Mouse (Mus musculus) limb, embryonic 15.5 days (tissue): ENCODE results near the gene Clps. TPM values are rescaled to one million over a fixed set of nuclear protein-coding genes. Genes with fewer than 3 reads are reported as not detected.

Experiments used
- ATAC-seq: fragments of 200-750 bp; cut with Nextera tagmentation; 2 replicates; pipeline ENCODE4 v1.8.0; 2017; ENCODE audit warnings: low read depth, moderate TSS enrichment; ENCODE audit not compliant: insufficient number of reproducible peaks, low FRiP score, low TSS enrichment
- H3K27ac ChIP-seq: fragments of 300-500 bp; sonication (generic); 2 replicates; pipeline ENCODE4 v1.5.1; 2015; ENCODE audit warnings: moderate library complexity, mild to moderate bottlenecking, inconsistent platforms
- H3K27me3 ChIP-seq: fragments of 300-500 bp; sonication (generic); 2 replicates; pipeline ENCODE4 v1.6.1; 2015; ENCODE audit warnings: inconsistent platforms
- H3K36me3 ChIP-seq: fragments of 300-500 bp; sonication (generic); 2 replicates; pipeline ENCODE4 v1.6.1; 2015; ENCODE audit warnings: inconsistent platforms
- H3K4me1 ChIP-seq: fragments of 300-500 bp; sonication (generic); 2 replicates; pipeline ENCODE4 v1.6.1; 2015; ENCODE audit warnings: inconsistent platforms
- H3K4me2 ChIP-seq: fragments of 300-500 bp; sonication (generic); 2 replicates; pipeline ENCODE4 v1.6.1; 2015; ENCODE audit warnings: mild to moderate bottlenecking, inconsistent platforms
- H3K4me3 ChIP-seq: fragments of 300-500 bp; sonication (generic); 2 replicates; pipeline ENCODE4 v1.5.1; 2015; ENCODE audit warnings: mild to moderate bottlenecking, inconsistent platforms
- H3K9ac ChIP-seq: fragments of 300-500 bp; sonication (generic); 2 replicates; pipeline ENCODE4 v1.6.1; 2015; ENCODE audit warnings: inconsistent platforms
- H3K9me3 ChIP-seq: fragments of 300-500 bp; sonication (generic); 2 replicates; pipeline ENCODE4 v1.6.1; 2016; ENCODE audit warnings: inconsistent platforms
- WGBS: fragments of 180-500 bp; shearing (Covaris S2); methylation state at CpG from one replicate; pipeline ENCODE4 v1.1.7; 2015; 5-methylcytosine and 5-hydroxymethylcytosine counted together
- polyA plus RNA-seq: library from polyadenylated mRNA; unstranded; fragments of >200 nt; fragmentation: Nextera tagmentation; extraction: Ambion mirVana; gene quantifications from 2 replicates; pipeline ENCODE4 v1.2.1, GENCODE M21; 2015

Gene Clps
- polyA plus RNA-seq, 1 experiment from 2014 or later: 0.47 TPM

DNA sequence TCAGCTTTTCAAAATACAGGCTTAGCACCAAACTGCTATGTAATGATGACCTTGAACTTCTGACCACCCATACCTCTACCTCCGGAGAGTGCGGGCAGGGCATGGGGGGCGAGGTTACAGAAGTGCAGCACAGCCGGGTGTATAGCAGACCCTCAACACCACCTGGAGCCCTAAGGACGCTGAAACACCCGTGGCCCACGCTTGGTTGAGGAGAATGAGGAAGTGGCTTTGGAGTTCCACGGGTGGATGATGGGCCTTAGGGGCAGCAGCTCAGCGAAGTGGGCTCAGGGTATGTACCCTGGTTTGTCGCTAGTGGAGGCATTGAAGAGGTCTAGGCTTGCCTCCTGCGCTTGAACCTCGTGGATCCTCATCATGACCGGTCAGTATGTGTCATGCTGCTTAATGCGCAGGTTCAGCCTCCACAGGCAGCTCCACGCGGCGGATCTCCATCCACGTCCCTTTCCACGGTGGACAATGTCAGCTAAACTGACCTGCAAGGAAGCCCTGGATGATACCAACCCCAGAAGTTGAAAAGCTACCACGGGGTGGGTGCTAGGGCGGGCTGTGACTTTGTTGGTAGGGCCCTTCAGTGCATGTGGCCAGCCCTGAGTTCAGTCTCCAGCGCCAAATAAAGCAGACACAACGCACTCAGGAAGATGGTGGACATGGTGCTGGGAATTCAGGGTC, 36.4 kb downstream of the Clps start:
- ATAC-seq: no peak
- Histone ChIP-seq H3K27ac (peak overlapping the region; percentile 52), H3K9me3 (no peaks in the 10 kb centered on the region), H3K27me3 (no peaks in the 10 kb centered on the region), H3K4me3 (peak overlapping the region; percentile 69), H3K36me3 (no peaks in the 10 kb centered on the region), H3K4me1 (peaks cover 30% of the 10 kb centered on the region), H3K9ac (no peak overlapping the region), H3K4me2 (peak overlapping the region; percentile 93)
- WGBS: 86% methylated on average over 23 of the region's 23 CpGs

DNA sequence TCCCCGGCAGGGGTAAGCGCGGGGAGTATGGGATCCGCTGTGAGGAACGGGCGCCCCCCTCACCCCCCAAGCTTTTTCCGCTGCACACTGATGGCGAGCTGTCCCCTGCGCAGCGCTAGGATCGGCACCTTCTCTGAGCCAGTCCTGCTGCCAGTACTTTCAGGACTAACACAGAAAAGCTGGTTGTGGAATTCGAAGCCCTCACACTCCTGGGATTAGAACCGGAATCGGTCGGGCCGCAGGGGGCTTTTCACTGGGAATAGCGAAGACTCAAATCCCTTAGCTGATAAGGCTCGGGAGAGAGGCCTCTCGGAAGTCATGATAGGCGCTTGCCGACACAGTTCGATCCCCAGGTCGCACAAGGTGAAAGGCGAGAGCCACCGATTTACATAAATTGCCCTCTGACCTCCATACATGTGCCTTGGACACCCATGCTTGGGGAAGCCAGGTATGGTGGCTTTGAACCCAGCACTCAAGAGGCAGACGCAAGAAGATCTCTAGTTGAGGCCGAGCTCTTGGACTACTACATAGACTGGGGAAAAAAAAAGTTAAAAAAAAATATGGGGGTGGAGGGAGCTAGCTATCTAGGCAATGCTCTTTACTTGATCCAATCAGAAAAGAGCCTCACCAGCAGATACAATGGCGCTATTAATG, 37.1 kb downstream of the Clps start:
- Histone ChIP-seq H3K4me2 (peak overlapping the region; percentile 93), H3K9ac (peak overlapping the region; percentile 64), H3K4me1 (peaks cover 37% of the 10 kb centered on the region), H3K36me3 (no peaks in the 10 kb centered on the region), H3K27ac (peak overlapping the region; percentile 95), H3K9me3 (no peaks in the 10 kb centered on the region), H3K27me3 (no peaks in the 10 kb centered on the region), H3K4me3 (peak overlapping the region; percentile 69)
- 8% methylated on average over 27 of the region's 28 CpGs for WGBS
- ATAC-seq: no peak; the same call in 1 of the 2 replicates

DNA sequence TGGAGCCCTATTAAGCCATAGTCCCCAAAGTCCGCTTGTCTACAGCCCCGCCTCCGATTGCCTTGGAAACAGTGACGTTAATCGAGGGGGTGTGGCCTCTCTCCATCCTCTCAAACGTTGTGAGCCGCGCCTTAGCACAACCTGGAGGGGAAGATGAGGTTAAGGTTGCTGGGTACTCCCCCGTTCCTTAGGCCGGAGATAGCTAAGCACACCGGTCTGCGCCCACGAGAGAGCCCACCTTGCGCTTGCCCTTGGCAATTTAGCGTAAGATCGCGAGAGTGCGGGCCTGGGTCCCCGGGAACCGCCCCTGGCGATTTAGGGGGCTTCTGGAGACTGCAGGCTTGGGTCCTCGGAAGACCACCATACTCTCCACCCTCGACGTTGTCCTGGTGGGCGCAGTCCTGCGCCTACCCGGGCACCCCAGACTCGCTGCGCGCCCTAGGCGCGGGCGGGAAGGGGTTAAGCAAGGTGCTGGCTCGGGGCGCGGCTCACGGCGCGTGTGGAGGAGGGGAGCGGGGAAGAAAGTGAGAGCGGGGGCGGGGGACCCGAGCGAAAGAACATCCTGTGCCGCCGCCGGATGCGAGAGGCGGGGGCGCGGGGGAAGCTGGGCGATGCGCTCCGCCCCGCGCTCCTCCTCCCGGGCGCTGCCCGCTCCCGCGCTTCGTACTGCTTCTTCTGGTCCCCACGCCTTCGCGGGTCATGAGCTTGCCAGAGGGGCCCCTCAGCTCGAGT, 37.8 kb downstream of the Clps start:
- ATAC-seq: peak; percentile 77
- Histone ChIP-seq H3K27me3 (no peaks in the 10 kb centered on the region), H3K27ac (peak overlapping the region; percentile 95), H3K9ac (peak overlapping the region; percentile 64), H3K4me2 (peak overlapping the region; percentile 93), H3K9me3 (no peaks in the 10 kb centered on the region), H3K4me1 (peaks cover 43% of the 10 kb centered on the region), H3K36me3 (no peaks in the 10 kb centered on the region), H3K4me3 (peak overlapping the region; percentile 69)
- under 1% methylated on average over 66 of the region's 66 CpGs for WGBS

DNA sequence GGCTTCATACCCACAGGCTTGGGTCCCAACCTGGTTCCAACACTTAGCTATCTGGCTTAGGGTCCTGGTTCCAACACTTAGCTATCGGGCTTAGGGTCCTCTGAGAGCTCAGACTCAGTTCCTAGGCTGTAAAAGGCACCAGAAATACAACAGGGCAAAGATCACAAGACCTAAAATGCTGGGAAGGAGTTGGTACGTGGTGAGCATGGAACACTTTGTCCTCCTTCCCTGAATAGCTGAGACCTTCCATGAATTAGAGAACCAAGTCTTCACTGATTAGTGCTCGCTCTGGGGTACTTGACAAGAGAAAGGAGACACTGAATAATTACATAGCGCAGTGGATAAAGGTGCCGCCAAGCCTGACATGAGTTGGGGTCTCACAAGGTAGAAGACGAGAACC, 38.6 kb downstream of the Clps start:
- no peaks in the 10 kb centered on the region for H3K27me3 ChIP-seq
- no peaks in the 10 kb centered on the region for H3K9me3 ChIP-seq
- peak overlapping the region; percentile 93 for H3K4me2 ChIP-seq
- 29% methylated on average over 6 of the region's 6 CpGs for WGBS
- H3K4me3 ChIP-seq: peak overlapping the region; percentile 69
- peaks cover 47% of the 10 kb centered on the region for H3K4me1 ChIP-seq
- no peak overlapping the region for H3K9ac ChIP-seq
- H3K36me3 ChIP-seq: no peaks in the 10 kb centered on the region
- H3K27ac ChIP-seq: peak overlapping the region; percentile 95
- no peak for ATAC-seq

DNA sequence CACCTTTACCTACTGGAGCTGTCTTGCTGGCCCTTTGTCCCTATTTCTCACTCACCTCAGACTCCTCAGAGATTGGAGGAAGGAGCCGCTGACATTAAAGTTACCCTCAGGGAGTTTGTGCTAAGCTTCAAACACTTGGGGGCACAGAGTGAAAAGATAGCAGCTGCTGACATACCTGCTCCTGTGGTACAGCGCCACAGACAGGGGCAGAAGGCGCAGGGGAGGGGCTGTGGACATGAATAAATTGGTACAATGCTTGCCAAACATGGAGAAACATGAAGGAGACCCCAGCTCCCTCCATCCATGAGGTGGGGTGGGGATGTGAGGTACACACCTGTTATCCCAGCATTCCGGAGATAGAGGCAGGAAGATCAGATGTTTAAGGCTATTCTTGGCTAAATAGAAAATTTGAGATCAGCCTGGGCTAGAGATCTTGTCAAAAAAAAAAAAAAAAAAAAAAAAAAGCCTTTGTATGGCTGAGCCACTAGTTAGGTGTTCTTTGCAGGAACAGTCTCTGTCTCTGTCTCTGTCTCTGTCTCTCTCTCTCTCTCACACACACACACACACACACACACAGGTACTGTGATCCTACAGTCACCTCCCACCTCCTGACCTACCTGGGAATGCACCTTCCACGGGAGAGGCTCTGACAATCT, 39.4 kb downstream of the Clps start:
- no peak overlapping the region for H3K4me3 ChIP-seq
- peaks cover 49% of the 10 kb centered on the region for H3K4me1 ChIP-seq
- H3K9ac ChIP-seq: no peak overlapping the region
- no peaks in the 10 kb centered on the region for H3K27me3 ChIP-seq
- no peak for ATAC-seq
- no peaks in the 10 kb centered on the region for H3K36me3 ChIP-seq
- H3K27ac ChIP-seq: no peak overlapping the region
- 55% methylated on average over 5 of the region's 5 CpGs for WGBS
- no peaks in the 10 kb centered on the region for H3K9me3 ChIP-seq
- H3K4me2 ChIP-seq: no peak overlapping the region

DNA sequence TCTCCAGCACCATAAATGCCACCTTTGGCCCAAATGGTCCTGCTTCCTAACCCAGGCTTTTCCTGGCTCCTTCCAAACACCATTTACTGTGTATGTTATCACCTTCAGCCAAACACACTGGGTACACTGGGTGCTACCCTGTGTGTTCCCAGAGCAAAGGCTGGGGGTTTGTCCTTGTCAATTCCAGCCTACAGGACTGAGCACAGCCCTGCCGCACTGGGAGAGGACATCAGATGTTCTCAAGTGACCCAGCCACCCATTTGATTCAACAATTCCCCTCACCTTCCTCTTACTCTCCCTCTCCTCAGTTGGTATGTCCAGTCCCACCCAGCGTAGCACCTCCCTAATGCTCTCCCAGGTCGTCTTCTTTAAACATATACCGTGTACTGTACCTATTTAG, 40.0 kb downstream of the Clps start:
- Histone ChIP-seq H3K4me2 (no peak overlapping the region), H3K4me3 (no peak overlapping the region), H3K9ac (no peak overlapping the region), H3K27me3 (no peaks in the 10 kb centered on the region), H3K4me1 (peaks cover 54% of the 10 kb centered on the region), H3K9me3 (no peaks in the 10 kb centered on the region), H3K36me3 (no peaks in the 10 kb centered on the region), H3K27ac (no peak overlapping the region)
- ATAC-seq: no peak
- 72% methylated on average over 4 of the region's 4 CpGs for WGBS

DNA sequence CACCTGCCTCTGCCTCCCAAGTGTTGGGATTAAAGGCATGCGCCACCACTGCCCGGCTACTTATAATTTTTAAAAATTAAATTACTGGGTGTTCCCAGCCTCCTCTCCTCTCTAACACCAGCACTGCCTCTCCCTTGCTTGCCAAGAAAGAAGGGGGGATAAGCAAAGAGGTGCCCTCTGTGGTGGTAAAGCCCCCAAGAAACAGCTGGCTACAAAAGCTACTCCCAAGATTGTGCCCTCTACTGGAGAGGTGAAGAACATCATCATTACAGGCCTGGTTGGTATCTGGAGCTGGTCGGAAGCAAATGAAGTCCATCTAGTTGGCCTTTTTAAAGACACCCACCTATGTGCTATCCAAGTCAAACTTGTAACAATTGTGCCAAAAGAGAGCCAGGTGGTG, 40.7 kb downstream of the Clps start:
- H3K4me3 ChIP-seq: no peak overlapping the region
- 81% methylated on average over 3 of the region's 3 CpGs for WGBS
- no peaks in the 10 kb centered on the region for H3K27me3 ChIP-seq
- no peaks in the 10 kb centered on the region for H3K36me3 ChIP-seq
- no peak overlapping the region for H3K4me2 ChIP-seq
- H3K9ac ChIP-seq: no peak overlapping the region
- H3K4me1 ChIP-seq: peaks cover 56% of the 10 kb centered on the region
- H3K9me3 ChIP-seq: no peaks in the 10 kb centered on the region
- no peak overlapping the region for H3K27ac ChIP-seq
- no peak for ATAC-seq

DNA sequence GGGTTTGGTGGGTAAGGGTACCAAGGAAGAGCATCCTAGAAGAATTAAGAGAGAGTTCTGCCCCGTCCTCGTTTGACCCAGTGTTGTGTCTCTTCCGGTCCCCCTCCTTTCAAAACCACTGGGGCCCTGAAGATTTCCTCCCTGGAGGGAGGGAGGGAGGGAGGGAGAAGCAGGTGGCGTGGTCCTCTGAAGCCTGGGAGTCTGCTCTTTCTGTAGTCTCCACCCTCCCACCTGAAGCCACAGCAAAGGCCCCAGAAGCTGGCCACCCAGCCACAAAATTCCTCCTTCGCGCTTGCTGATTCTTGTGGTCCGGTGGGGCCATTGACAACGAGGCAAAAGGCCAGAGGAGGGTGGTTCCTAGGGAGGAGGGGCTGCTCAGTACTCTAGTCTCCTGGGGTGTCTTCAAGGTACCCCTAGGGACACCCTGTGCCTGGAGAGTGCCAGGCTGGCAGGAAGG, 41.9 kb downstream of the Clps start:
- Histone ChIP-seq H3K4me2 (peak overlapping the region; percentile 96), H3K9me3 (no peaks in the 10 kb centered on the region), H3K9ac (no peak overlapping the region), H3K36me3 (no peaks in the 10 kb centered on the region), H3K4me3 (peak overlapping the region; percentile 49), H3K27ac (peak overlapping the region; percentile 89), H3K4me1 (peaks cover 54% of the 10 kb centered on the region), H3K27me3 (no peaks in the 10 kb centered on the region)
- ATAC-seq: no peak
- WGBS: 21% methylated on average over 8 of the region's 8 CpGs

DNA sequence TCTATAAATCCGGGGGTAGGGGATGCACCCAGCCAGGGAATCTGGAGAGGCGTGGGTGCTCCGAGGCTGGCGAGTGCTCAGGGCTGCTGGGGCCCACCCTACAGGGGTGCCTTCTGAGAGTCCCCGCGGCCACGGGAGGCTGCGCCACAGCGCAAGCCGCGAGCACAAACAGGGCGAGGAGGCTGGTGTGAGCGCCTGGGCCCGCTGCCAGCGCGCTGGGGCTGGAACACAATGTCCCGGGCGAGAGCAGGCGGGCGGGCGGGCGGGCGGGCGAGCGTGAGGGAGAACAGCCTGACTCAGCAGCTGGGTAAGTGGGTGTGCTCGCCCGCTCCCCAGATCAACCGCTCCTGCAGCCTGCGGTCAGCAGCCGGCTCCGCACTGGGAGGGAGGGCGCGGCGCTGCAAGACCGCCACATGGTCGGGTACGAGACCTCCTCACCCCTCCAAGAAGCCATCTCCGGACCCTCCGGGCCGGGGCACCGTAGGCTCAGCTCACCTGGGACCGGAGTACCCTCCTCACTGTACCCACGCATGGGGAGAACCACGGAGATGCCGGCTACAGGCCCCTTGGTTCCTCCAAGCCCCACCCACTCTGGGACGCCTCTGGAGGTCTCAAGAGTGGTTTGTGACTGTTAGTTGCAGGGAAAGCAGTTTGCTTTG, 42.5 kb downstream of the Clps start:
- peak overlapping the region; percentile 89 for H3K27ac ChIP-seq
- under 1% methylated on average over 40 of the region's 46 CpGs for WGBS
- no peaks in the 10 kb centered on the region for H3K27me3 ChIP-seq
- H3K9me3 ChIP-seq: no peaks in the 10 kb centered on the region
- H3K4me3 ChIP-seq: peak overlapping the region; percentile 49
- H3K36me3 ChIP-seq: no peaks in the 10 kb centered on the region
- H3K9ac ChIP-seq: peak overlapping the region; percentile 56
- peak overlapping the region; percentile 96 for H3K4me2 ChIP-seq
- H3K4me1 ChIP-seq: peaks cover 49% of the 10 kb centered on the region
- peak; percentile 48 for ATAC-seq

DNA sequence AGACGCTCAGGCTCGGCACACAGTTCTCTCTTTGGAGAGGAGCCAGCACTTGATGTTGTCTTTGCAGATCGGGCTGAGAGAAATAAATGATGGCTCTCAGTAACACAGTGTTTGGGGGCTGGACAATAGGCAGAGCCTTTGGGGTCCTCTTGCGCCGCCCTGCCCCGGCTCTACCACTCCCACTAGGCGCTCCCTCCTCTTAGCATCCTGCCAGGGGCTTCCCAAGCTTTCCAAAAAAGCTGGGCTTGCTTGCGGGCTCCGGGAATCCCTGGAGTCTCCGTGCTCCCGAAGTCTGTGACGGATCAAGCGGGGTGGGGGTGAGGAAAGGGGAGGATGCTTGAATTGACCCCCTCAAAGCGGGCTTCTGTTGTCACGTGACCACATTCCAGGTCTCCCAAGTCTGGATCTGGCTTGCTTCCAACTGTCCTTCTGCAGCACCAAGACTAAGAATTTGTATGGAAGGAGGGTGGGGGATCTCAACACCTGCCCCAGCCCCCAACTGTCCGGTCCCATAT, 43.1 kb downstream of the Clps start, which contains the start of gene Fkbp5:
Fkbp5 (minus strand) TSS at position 87 of the 515 bp plus-strand sequence.
- H3K4me3 ChIP-seq: peak within 1 kb of the TSS; percentile 49
- H3K36me3 ChIP-seq: no peaks in the 10 kb centered on the region
- WGBS: 4% methylated on average over 16 of the region's 16 CpGs
- H3K9me3 ChIP-seq: no peaks in the 10 kb centered on the region
- H3K27me3 ChIP-seq: no peaks in the 10 kb centered on the region
- peak within 1 kb of the TSS; percentile 96 for H3K4me2 ChIP-seq
- ATAC-seq: peak; percentile 33
- H3K4me1 ChIP-seq: peaks cover 51% of the 10 kb centered on the region
- H3K27ac ChIP-seq: peak within 1 kb of the TSS; percentile 89
- peak within 1 kb of the TSS; percentile 56 for H3K9ac ChIP-seq

DNA sequence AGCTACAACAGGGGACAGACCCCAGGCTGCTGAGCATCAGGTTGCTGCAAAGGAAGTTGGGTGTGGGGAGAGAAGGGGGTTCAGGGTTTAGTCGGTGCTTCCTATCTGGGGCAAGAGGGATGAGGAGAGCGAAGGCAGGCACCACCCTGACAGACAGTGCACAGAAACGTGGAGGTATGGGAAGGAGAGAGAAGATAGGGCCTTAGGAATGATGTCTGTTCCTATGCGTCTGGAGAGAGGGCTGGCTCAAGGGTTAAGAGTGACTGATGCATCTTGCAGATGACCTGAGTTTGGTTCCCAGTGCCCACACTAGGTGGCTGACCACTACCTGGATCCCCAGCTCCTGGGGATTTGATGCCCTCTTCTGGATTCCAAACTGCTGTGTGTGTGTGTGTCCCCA, 43.7 kb downstream of the Clps start:
- peak overlapping the region; percentile 96 for H3K4me2 ChIP-seq
- no peak overlapping the region for H3K9ac ChIP-seq
- no peaks in the 10 kb centered on the region for H3K9me3 ChIP-seq
- 77% methylated on average over 4 of the region's 4 CpGs for WGBS
- no peaks in the 10 kb centered on the region for H3K36me3 ChIP-seq
- peaks cover 51% of the 10 kb centered on the region for H3K4me1 ChIP-seq
- ATAC-seq: no peak
- H3K27me3 ChIP-seq: no peaks in the 10 kb centered on the region
- peak overlapping the region; percentile 49; the same call in 1 of the 2 replicates for H3K4me3 ChIP-seq
- H3K27ac ChIP-seq: peak overlapping the region; percentile 89
